Mouse (Mus musculus) ES-E14 (cell line): Measurements from ENCODE around the gene Dapk1. TPM values are rescaled to one million over a fixed set of nuclear protein-coding genes. Genes with fewer than 3 reads are reported as not detected.
A peak's percentile ranks its signal among the peaks of the same experiment; 100 is the strongest.

Source experiments
- DNase-seq: peaks from one replicate; pipeline ENCODE4 v3.0.0-alpha.2; 2013; ENCODE audit warnings: low read depth, low spot score
- H3K27ac ChIP-seq: 2 replicates; pipeline ENCODE4 v1.5.1; 2012; ENCODE audit warnings: low read depth, mild to moderate bottlenecking, low read length, moderate library complexity, mixed read lengths; ENCODE audit not compliant: poor library complexity, insufficient read depth, severe bottlenecking
- H3K36me3 ChIP-seq: 2 replicates; pipeline ENCODE4 v1.6.1; 2012; ENCODE audit warnings: mild to moderate bottlenecking, low read length, moderate library complexity, mixed read lengths; ENCODE audit not compliant: control insufficient read depth, poor library complexity, insufficient read depth, severe bottlenecking
- H3K4me1 ChIP-seq, 2 experiments: fragments of 150-350 bp in 1 of 2; sonication (generic) in 1 of 2; 2 replicates each; pipeline ENCODE4 v1.6.1; 2012; ENCODE audit warnings: low read length in 2 of 2, mild to moderate bottlenecking in 1 of 2, mixed read lengths in 1 of 2; ENCODE audit not compliant: control insufficient read depth in 2 of 2, insufficient read depth in 2 of 2, poor library complexity in 1 of 2
- H3K4me3 ChIP-seq, 2 experiments: fragments of 150-350 bp in 1 of 2; sonication (generic) in 1 of 2; 2 replicates each; pipeline ENCODE4 v1.5.1; 2012; ENCODE audit warnings: low read length in 2 of 2, low read depth in 1 of 2, mild to moderate bottlenecking in 1 of 2, mixed read lengths in 1 of 2; ENCODE audit not compliant: insufficient read depth in 1 of 2, poor library complexity in 1 of 2, severe bottlenecking in 1 of 2
- H3K9ac ChIP-seq: 2 replicates; pipeline ENCODE4 v1.6.1; 2012; ENCODE audit warnings: low read depth, mild to moderate bottlenecking, low read length, mixed read lengths; ENCODE audit not compliant: poor library complexity, insufficient read depth, severe bottlenecking
- H3K9me3 ChIP-seq: fragments of 150-350 bp; sonication (generic); 2 replicates; pipeline ENCODE4 v1.6.1; 2012; ENCODE audit warnings: low read depth, mild to moderate bottlenecking, low read length; ENCODE audit not compliant: control insufficient read depth, insufficient read depth
- CHD2 ChIP-seq: IDR thresholded peaks from 2 replicates; pipeline ENCODE4 v1.6.1; 2014; ENCODE audit warnings: mild to moderate bottlenecking, low read depth, low read length, inconsistent platforms
- HCFC1 ChIP-seq: IDR thresholded peaks from 2 replicates; pipeline ENCODE4 v1.6.1; 2012; ENCODE audit warnings: low read length, inconsistent platforms, borderline replicate concordance; ENCODE audit not compliant: insufficient read depth
- MAFK ChIP-seq: IDR thresholded peaks from 2 replicates; pipeline ENCODE4 v1.6.1; 2014; ENCODE audit warnings: mild to moderate bottlenecking, low read depth, low read length, inconsistent platforms; ENCODE audit not compliant: insufficient read depth
- ZC3H11A ChIP-seq: IDR thresholded peaks from 2 replicates; pipeline ENCODE4 v1.6.1; 2012; ENCODE audit warnings: low read depth, mild to moderate bottlenecking, inconsistent platforms, low read length, borderline replicate concordance
- ZNF384 ChIP-seq: IDR thresholded peaks from 2 replicates; pipeline ENCODE4 v1.6.1; 2012; ENCODE audit warnings: low read depth, low read length, inconsistent platforms
- in situ Hi-C, 2 experiments: fragments of 600-800 bp; cut with MboI; formaldehyde crosslinking; loops; one replicate each; pipeline ENCODE4 v1.15.1; 2025; ENCODE audit warnings: low sequenced_read_pairs in 2 of 2, inconsistent platforms in 1 of 2; ENCODE audit not compliant: unreplicated experiment in 2 of 2
- total RNA-seq: library from RNA; depleted of rRNA; stranded (reverse); fragments of 300-350 nt; gene quantifications from 2 replicates; pipeline ENCODE4 v1.2.3, GENCODE M21; 2012

Dapk1 gene
- total RNA-seq, 1 experiment: 18.2 TPM

- TF ChIP-seq ZNF384 (no peak), ZC3H11A (no peak), MAFK (no peak), CHD2 (no peak)
- in situ Hi-C loops: loop anchor here (5.0 kb wide), 2 partner anchors 262 to 267 kb away; no protein-coding TSS in a partner anchor
- peaks cover 0 to 6% of the 10 kb centered on the region in 2 experiments; a peak in 2 of 4 replicates for H3K4me1 ChIP-seq
Measured at GRCm38 (mm10) chr13:60744736-60745135, 143.0 kb downstream of the Dapk1 start.

GRCm38 (mm10) chr13:60745358-60745757 is 143.6 kb downstream of the Dapk1 start:
- Histone ChIP-seq H3K4me1 (peaks cover 0 to 6% of the 10 kb centered on the region in 2 experiments; a peak in 2 of 4 replicates), H3K9ac (no peak overlapping the region), H3K9me3 (no peaks in the 10 kb centered on the region), H3K36me3 (peaks cover 13% of the 10 kb centered on the region; the same call in 1 of the 2 replicates), H3K27ac (no peak overlapping the region), H3K4me3 (no peak overlapping the region)
- no peak for DNase-seq
- in situ Hi-C loops: loop anchor here in 1 of 2 experiments (5.0 kb wide), 1 partner anchor 268 kb away; no protein-coding TSS in a partner anchor
- TF ChIP-seq MAFK: no peak
- TF ChIP-seq HCFC1: no peak
- no peak for TF ChIP-seq CHD2
- no peak for TF ChIP-seq ZNF384
- no peak for TF ChIP-seq ZC3H11A

More at GRCm38 (mm10) chr13:60744736-60745135, 143.0 kb downstream of the Dapk1 start:
- Histone ChIP-seq H3K27ac (no peak overlapping the region), H3K4me3 (no peak overlapping the region), H3K36me3 (peaks cover 10% of the 10 kb centered on the region; the same call in 1 of the 2 replicates), H3K9me3 (no peaks in the 10 kb centered on the region), H3K9ac (no peak overlapping the region)
- no peak for DNase-seq

GRCm38 (mm10) chr13:60746271-60746670 is 144.5 kb downstream of the Dapk1 start:
- no peak overlapping the region for H3K4me3 ChIP-seq
- H3K9ac ChIP-seq: no peak overlapping the region
- peaks cover 0 to 6% of the 10 kb centered on the region in 2 experiments; a peak in 2 of 4 replicates for H3K4me1 ChIP-seq
- TF ChIP-seq CHD2 (no peak), HCFC1 (no peak)
- in situ Hi-C loops: loop anchor here in 1 of 2 experiments (5.0 kb wide), 1 partner anchor 269 kb away; no protein-coding TSS in a partner anchor
- no peaks in the 10 kb centered on the region for H3K9me3 ChIP-seq
- no peak overlapping the region for H3K27ac ChIP-seq
- peaks cover 16% of the 10 kb centered on the region; the same call in 1 of the 2 replicates for H3K36me3 ChIP-seq
- peak; percentile 36 for DNase-seq

GRCm38 (mm10) chr13:60747201-60747600 is 145.5 kb downstream of the Dapk1 start:
- H3K9ac ChIP-seq: no peak overlapping the region
- DNase-seq: no peak
- peaks cover 0 to 6% of the 10 kb centered on the region in 2 experiments; a peak in 2 of 4 replicates for H3K4me1 ChIP-seq
- peaks cover 21% of the 10 kb centered on the region; the same call in 1 of the 2 replicates for H3K36me3 ChIP-seq
- no peak overlapping the region for H3K27ac ChIP-seq
- no peak overlapping the region for H3K4me3 ChIP-seq
- no peaks in the 10 kb centered on the region for H3K9me3 ChIP-seq
- in situ Hi-C loops: loop anchor here in 1 of 2 experiments (5.0 kb wide), 1 partner anchor 270 kb away; no protein-coding TSS in a partner anchor
- no peak for TF ChIP-seq ZNF384
- TF ChIP-seq MAFK: no peak
- TF ChIP-seq ZC3H11A: no peak
- TF ChIP-seq CHD2: no peak
- TF ChIP-seq HCFC1: no peak

GRCm38 (mm10) chr13:60748556-60748955 is 146.8 kb downstream of the Dapk1 start:
- TF ChIP-seq HCFC1 (no peak), ZC3H11A (no peak), ZNF384 (no peak), MAFK (no peak), CHD2 (no peak)
- Histone ChIP-seq H3K9ac (no peak overlapping the region), H3K36me3 (peaks cover 27% of the 10 kb centered on the region; the same call in 1 of the 2 replicates), H3K9me3 (no peaks in the 10 kb centered on the region), H3K4me1 (peaks cover 0 to 4% of the 10 kb centered on the region in 2 experiments; a peak in 1 of 4 replicates), H3K4me3 (no peak overlapping the region), H3K27ac (no peak overlapping the region)
- in situ Hi-C loops: loop anchor here in 1 of 2 experiments (5.0 kb wide), 1 partner anchor 271 kb away; no protein-coding TSS in a partner anchor
- DNase-seq: no peak
